Mouse (Mus musculus) lung, postnatal 0 days (tissue): ENCODE measurements around the gene Ptcd2. TPM values are rescaled to one million over a fixed set of nuclear protein-coding genes. Genes with fewer than 3 reads are reported as not detected.

Source experiments
- ATAC-seq: fragments of 200-750 bp; cut with Nextera tagmentation; 2 replicates; pipeline ENCODE4 v1.8.0; 2017; ENCODE audit warnings: moderate library complexity
- DNase-seq: peaks from one replicate; pipeline ENCODE4 v3.0.0-alpha.2; 2016; ENCODE audit warnings: low spot score
- H3K27ac ChIP-seq: fragments of 300-500 bp; sonication (generic); 2 replicates; pipeline ENCODE4 v1.5.1; 2014; ENCODE audit warnings: antibody characterized with exemption, mild to moderate bottlenecking, low read length, mixed read lengths
- H3K27me3 ChIP-seq: fragments of 300-500 bp; sonication (generic); replicated peaks from 2 replicates; pipeline ENCODE4 v1.6.1; 2014; ENCODE audit warnings: low read length, mixed read lengths; ENCODE audit not compliant: insufficient read depth
- H3K36me3 ChIP-seq: fragments of 300-500 bp; sonication (generic); 2 replicates; pipeline ENCODE4 v1.6.1; 2014; ENCODE audit warnings: low read length, mixed read lengths; ENCODE audit not compliant: insufficient read depth
- H3K4me1 ChIP-seq: fragments of 300-500 bp; sonication (generic); 2 replicates; pipeline ENCODE4 v1.6.1; 2014; ENCODE audit warnings: antibody characterized with exemption, low read depth, low read length, mixed read lengths; ENCODE audit not compliant: insufficient read depth
- H3K4me2 ChIP-seq: fragments of 300-500 bp; sonication (generic); replicated peaks from 2 replicates; pipeline ENCODE4 v1.6.1; 2014; ENCODE audit warnings: low read depth, mild to moderate bottlenecking, low read length, moderate library complexity, mixed read lengths
- H3K4me3 ChIP-seq: fragments of 300-500 bp; sonication (generic); 2 replicates; pipeline ENCODE4 v1.5.1; 2014; ENCODE audit warnings: low read depth, low read length
- H3K9ac ChIP-seq: fragments of 300-500 bp; sonication (generic); replicated peaks from 2 replicates; pipeline ENCODE4 v1.6.1; 2014; ENCODE audit warnings: low read depth, mild to moderate bottlenecking
- H3K9me3 ChIP-seq: fragments of 300-500 bp; sonication (generic); 2 replicates; pipeline ENCODE4 v1.6.1; 2016; ENCODE audit warnings: low read length, mixed read lengths
- CTCF ChIP-seq: IDR thresholded peaks from 2 replicates; pipeline ENCODE4 v1.5.1; 2016; ENCODE audit warnings: antibody characterized with exemption, mild to moderate bottlenecking
- EP300 ChIP-seq: IDR thresholded peaks from 2 replicates; pipeline ENCODE4 v1.6.1; 2016; ENCODE audit warnings: antibody characterized with exemption, mild to moderate bottlenecking, control low read depth
- WGBS: fragments of 180-500 bp; shearing (Covaris S2); extraction: QIAGEN DNeasy Blood & Tissue Kit; methylation state at CpG from one replicate; pipeline ENCODE4 v1.1.7; 2014; 5-methylcytosine and 5-hydroxymethylcytosine counted together
- polyA plus RNA-seq: library from polyadenylated mRNA; unstranded; fragments of >200 nt; fragmentation: Nextera tagmentation; extraction: Ambion mirVana; gene quantifications from 2 replicates; pipeline ENCODE4 v1.2.1, GENCODE M21; 2015

Ptcd2 gene
- polyA plus RNA-seq, 1 experiment from 2014 or later: 22.9 TPM

- peak; percentile 63 for DNase-seq
- TF ChIP-seq CTCF: no peak
- H3K27me3 ChIP-seq: no peaks in the 10 kb centered on the region
- 0 out of 2 replicates have a peak, but pooled peaks have one; percentile 7 for ATAC-seq
- no peak overlapping the region for H3K4me3 ChIP-seq
- H3K36me3 ChIP-seq: no peaks in the 10 kb centered on the region
- H3K9me3 ChIP-seq: no peaks in the 10 kb centered on the region
- H3K4me1 ChIP-seq: peaks cover 11% of the 10 kb centered on the region; the same call in 1 of the 2 replicates
- no peak overlapping the region for H3K27ac ChIP-seq
- no peak overlapping the region for H3K9ac ChIP-seq
- 32% methylated on average over 5 of the region's 5 CpGs for WGBS
- no peak overlapping the region for H3K4me2 ChIP-seq
Measured at GRCm38 (mm10) chr13:99303846-99304245, 40.7 kb downstream of the Ptcd2 start.

GRCm38 (mm10) chr13:99299921-99300320 lies 44.6 kb downstream of the Ptcd2 start:
- H3K4me3 ChIP-seq: no peak overlapping the region
- no peak overlapping the region for H3K27ac ChIP-seq
- H3K4me2 ChIP-seq: no peak overlapping the region
- TF ChIP-seq CTCF (no peak), EP300 (no peak)
- no peaks in the 10 kb centered on the region for H3K27me3 ChIP-seq
- ATAC-seq (no peak; the same call in 1 of the 2 replicates), DNase-seq (no peak)
- WGBS: 54% methylated on average over 5 of the region's 5 CpGs
- H3K9ac ChIP-seq: no peak overlapping the region
- peaks cover 6% of the 10 kb centered on the region; the same call in 1 of the 2 replicates for H3K4me1 ChIP-seq
- no peaks in the 10 kb centered on the region; the same call in 1 of the 2 replicates for H3K9me3 ChIP-seq
- no peaks in the 10 kb centered on the region for H3K36me3 ChIP-seq

- whole genome bisulfite sequencing: 93% methylated on average over 13 of the region's 13 CpGs
- no peak overlapping the region for H3K4me3 ChIP-seq
- no peak for TF ChIP-seq CTCF
- no peak for TF ChIP-seq EP300
- H3K27me3 ChIP-seq: no peaks in the 10 kb centered on the region
- no peak overlapping the region for H3K9ac ChIP-seq
- no peak overlapping the region for H3K27ac ChIP-seq
- H3K4me2 ChIP-seq: no peak overlapping the region
- ATAC-seq (no peak), DNase-seq (no peak)
- H3K36me3 ChIP-seq: no peaks in the 10 kb centered on the region
- H3K4me1 ChIP-seq: no peaks in the 10 kb centered on the region; the same call in 1 of the 2 replicates
- H3K9me3 ChIP-seq: no peaks in the 10 kb centered on the region; the same call in 1 of the 2 replicates
Measured at GRCm38 (mm10) chr13:99294176-99294575, 50.3 kb downstream of the Ptcd2 start.

GRCm38 (mm10) chr13:99290766-99291165 lies 53.7 kb downstream of the Ptcd2 start:
- Histone ChIP-seq H3K4me3 (no peak overlapping the region), H3K4me2 (no peak overlapping the region), H3K27me3 (no peaks in the 10 kb centered on the region), H3K9me3 (no peaks in the 10 kb centered on the region; the same call in 1 of the 2 replicates), H3K9ac (no peak overlapping the region), H3K4me1 (no peaks in the 10 kb centered on the region), H3K27ac (no peak overlapping the region), H3K36me3 (no peaks in the 10 kb centered on the region)
- WGBS: 89% methylated on average over 8 of the region's 8 CpGs
- DNase-seq (no peak), ATAC-seq (no peak)
- TF ChIP-seq EP300 (no peak), CTCF (no peak)

GRCm38 (mm10) chr13:99287786-99288185 lies 56.7 kb downstream of the Ptcd2 start:
- TF ChIP-seq EP300 (no peak), CTCF (no peak)
- Histone ChIP-seq H3K4me2 (no peak overlapping the region), H3K9me3 (no peaks in the 10 kb centered on the region), H3K27me3 (no peaks in the 10 kb centered on the region), H3K9ac (no peak overlapping the region), H3K4me1 (no peaks in the 10 kb centered on the region), H3K36me3 (no peaks in the 10 kb centered on the region), H3K27ac (no peak overlapping the region), H3K4me3 (no peak overlapping the region)
- ATAC-seq: no peak
- no peak for DNase-seq
- WGBS: 77% methylated on average over 9 of the region's 9 CpGs

GRCm38 (mm10) chr13:99287207-99287606 lies 57.3 kb downstream of the Ptcd2 start:
- Histone ChIP-seq H3K4me3 (no peak overlapping the region), H3K27ac (no peak overlapping the region), H3K4me2 (no peak overlapping the region), H3K36me3 (no peaks in the 10 kb centered on the region), H3K9me3 (no peaks in the 10 kb centered on the region), H3K9ac (no peak overlapping the region), H3K4me1 (no peaks in the 10 kb centered on the region), H3K27me3 (no peaks in the 10 kb centered on the region)
- WGBS: 88% methylated on average over 4 of the region's 4 CpGs
- DNase-seq: no peak
- ATAC-seq: no peak
- TF ChIP-seq EP300: no peak
- TF ChIP-seq CTCF: no peak

GRCm38 (mm10) chr13:99285241-99285640 lies 59.3 kb downstream of the Ptcd2 start:
- Histone ChIP-seq H3K9ac (no peak overlapping the region), H3K27ac (no peak overlapping the region), H3K4me3 (no peak overlapping the region), H3K9me3 (no peaks in the 10 kb centered on the region), H3K36me3 (no peaks in the 10 kb centered on the region), H3K27me3 (no peaks in the 10 kb centered on the region), H3K4me1 (no peaks in the 10 kb centered on the region), H3K4me2 (no peak overlapping the region)
- no peak for DNase-seq
- 30% methylated on average over 2 of the region's 2 CpGs for WGBS
- no peak for ATAC-seq
- TF ChIP-seq CTCF (no peak), EP300 (no peak)
